Mouse (Mus musculus) liver, embryonic 14.5 days (tissue): ENCODE results near the gene E130114P18Rik.

Source experiments
- CTCF ChIP-seq: IDR thresholded peaks from 2 replicates; pipeline ENCODE4 v1.5.1; 2016; ENCODE audit warnings: antibody characterized with exemption, low read depth, control low read depth
- EP300 ChIP-seq: IDR thresholded peaks from 2 replicates; pipeline ENCODE4 v1.6.1; 2016; ENCODE audit warnings: antibody characterized with exemption, low read depth

DNA sequence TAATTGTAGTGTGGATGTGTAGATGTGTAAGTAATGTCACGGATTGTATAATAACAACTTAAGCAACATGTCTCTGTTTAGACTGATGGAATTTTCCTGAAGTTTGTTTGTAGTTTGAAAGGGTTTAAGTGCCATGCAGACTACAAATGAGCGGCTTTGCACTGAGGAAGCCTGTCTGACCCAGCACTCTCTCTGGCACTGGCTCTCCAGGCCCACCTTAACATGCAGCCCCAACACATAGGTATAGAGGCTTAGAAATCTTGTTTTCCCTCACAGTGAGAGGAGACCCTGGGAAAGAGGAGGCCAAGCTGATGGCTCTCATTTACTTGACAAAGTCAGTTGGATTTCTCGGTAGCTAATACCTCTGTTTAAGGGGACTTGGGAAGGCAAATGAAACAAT lies 19.2 kb downstream of the E130114P18Rik start:
- TF ChIP-seq CTCF (no peak), EP300 (no peak)
